Mouse (Mus musculus) G1E (cell line): ENCODE results near the gene Olfr101. TPM values are rescaled to one million over a fixed set of nuclear protein-coding genes. Genes with fewer than 3 reads are reported as not detected.

ENCODE experiments used
- ATAC-seq: 2 replicates; pipeline ENCODE4 v1.8.0; 2016; ENCODE audit warnings: mild to moderate bottlenecking; ENCODE audit not compliant: insufficient number of reproducible peaks, poor library complexity, low FRiP score, severe bottlenecking; ENCODE audit errors: extremely low read depth
- DNase-seq: peaks from one replicate; pipeline ENCODE4 v3.0.0; 2012; ENCODE audit warnings: low spot score
- H3K27me3 ChIP-seq: 2 replicates; pipeline ENCODE4 v1.6.1; 2012; ENCODE audit warnings: mild to moderate bottlenecking, low read length, inconsistent platforms; ENCODE audit not compliant: insufficient read depth
- H3K36me3 ChIP-seq: replicated peaks from 2 replicates; pipeline ENCODE3; 2012; ENCODE audit warnings: mild to moderate bottlenecking, inconsistent platforms
- H3K4me1 ChIP-seq: 2 replicates; pipeline ENCODE4 v1.6.1; 2012; ENCODE audit warnings: low read depth, low read length, inconsistent platforms, mixed read lengths; ENCODE audit not compliant: insufficient read depth
- H3K4me3 ChIP-seq: 2 replicates; pipeline ENCODE4 v1.5.1; 2012; ENCODE audit warnings: low read depth, mild to moderate bottlenecking, inconsistent platforms, low read length, moderate library complexity, mixed read lengths
- H3K9me3 ChIP-seq: replicated peaks from 2 replicates; pipeline ENCODE4 v1.6.1; 2012; ENCODE audit warnings: inconsistent platforms
- CTCF ChIP-seq: IDR thresholded peaks from 2 replicates; pipeline ENCODE4 v1.5.1; 2012; ENCODE audit warnings: low read depth, low read length, inconsistent platforms, mixed read lengths
- GATA1 ChIP-seq: IDR thresholded peaks from 2 replicates; pipeline ENCODE4 v1.6.1; 2012; ENCODE audit warnings: borderline replicate concordance, low read length, inconsistent platforms, mixed read lengths
- GATA2 ChIP-seq: IDR thresholded peaks from 2 replicates; pipeline ENCODE4 v1.6.1; 2012; ENCODE audit warnings: low read depth, low read length, inconsistent platforms, borderline replicate concordance
- POLR2AphosphoS5 ChIP-seq: IDR thresholded peaks from 2 replicates; pipeline ENCODE4 v1.6.1; 2012; ENCODE audit warnings: low read depth, low read length, inconsistent platforms; ENCODE audit not compliant: insufficient replicate concordance
- TAL1 ChIP-seq: conservative IDR thresholded peaks from 2 replicates; pipeline ENCODE4 v1.6.1; 2012; ENCODE audit warnings: low read depth, low read length, inconsistent platforms, mixed read lengths
- polyA plus RNA-seq: library from polyadenylated mRNA; stranded (reverse); fragments of >175 nt; gene quantifications from 2 replicates; pipeline ENCODE4 v1.2.3, GENCODE M21; 2012
- total RNA-seq, 2 experiments: library from RNA; stranded (forward) in 1 of 2; stranded (reverse) in 1 of 2; fragments of 200-1000 nt in 1 of 2; fragments of >200 nt in 1 of 2; fragmentation: Nextera tagmentation in 1 of 2; gene quantifications; 2 replicates each; pipeline ENCODE4 v1.2.3; 2014 to 2017

Olfr101 gene
- total RNA-seq (2014; fragmentation: Nextera tagmentation) (not detected in 2 replicates), total RNA-seq (2017) (0.05 and 0.12 TPM in 2 replicates), polyA plus RNA-seq (not detected in 2 replicates)

- TF ChIP-seq GATA2 (no peak), CTCF (no peak), POLR2AphosphoS5 (no peak), TAL1 (no peak), GATA1 (no peak)
- Histone ChIP-seq H3K4me1 (no peaks in the 10 kb centered on the region), H3K4me3 (no peak within 1 kb of the TSS), H3K9me3 (peaks cover 16% of the 10 kb centered on the region), H3K36me3 (no peaks in the 10 kb centered on the region), H3K27me3 (no peaks in the 10 kb centered on the region)
- ATAC-seq (no peak), DNase-seq (no peak)
These were observed at the start of gene Olfr101 for GRCm38 (mm10) chr17:37304213-37304612. TSS of gene Olfr101 (minus strand) at chr17:37304313.

GRCm38 (mm10) chr17:37339598-37339997, 35.5 kb upstream of the Olfr101 start, which contains the start of gene Olfr103:
TSS of gene Olfr103 (minus strand) at chr17:37339698.
- ATAC-seq = no peak

GRCm38 (mm10) chr17:37316954-37317353, 12.8 kb upstream of the Olfr101 start, which contains the start of gene Olfr102:
TSS of gene Olfr102 (minus strand) at chr17:37317054.
- Histone ChIP-seq H3K9me3 (peaks cover 8% of the 10 kb centered on the region; the same call in 1 of the 2 replicates), H3K27me3 (no peaks in the 10 kb centered on the region), H3K4me1 (no peaks in the 10 kb centered on the region), H3K36me3 (no peaks in the 10 kb centered on the region), H3K4me3 (no peak within 1 kb of the TSS)
- no peak for ATAC-seq
- TF ChIP-seq CTCF = no peak
- TF ChIP-seq TAL1 = no peak
- no peak for TF ChIP-seq POLR2AphosphoS5
- no peak for TF ChIP-seq GATA1
- no peak for TF ChIP-seq GATA2
- DNase-seq = no peak

More at GRCm38 (mm10) chr17:37339598-37339997, 35.5 kb upstream of the Olfr101 start, which contains the start of gene Olfr103:
- DNase-seq = no peak
- H3K9me3 ChIP-seq = no peaks in the 10 kb centered on the region
- H3K27me3 ChIP-seq = no peaks in the 10 kb centered on the region
- no peak within 1 kb of the TSS for H3K4me3 ChIP-seq
- no peaks in the 10 kb centered on the region for H3K36me3 ChIP-seq
- no peak for TF ChIP-seq GATA2
- TF ChIP-seq TAL1 = no peak
- no peak for TF ChIP-seq POLR2AphosphoS5
- TF ChIP-seq CTCF = no peak
- TF ChIP-seq GATA1 = no peak
- H3K4me1 ChIP-seq = no peaks in the 10 kb centered on the region

- Histone ChIP-seq H3K4me3 (no peak overlapping the region), H3K36me3 (no peaks in the 10 kb centered on the region), H3K4me1 (no peaks in the 10 kb centered on the region), H3K9me3 (peaks cover 16% of the 10 kb centered on the region), H3K27me3 (no peaks in the 10 kb centered on the region)
- ATAC-seq (no peak), DNase-seq (no peak)
- no peak for TF ChIP-seq POLR2AphosphoS5
- TF ChIP-seq GATA1 = no peak
- TF ChIP-seq CTCF = no peak
- TF ChIP-seq TAL1 = no peak
- no peak for TF ChIP-seq GATA2
These were observed 6.1 kb upstream of the Olfr101 start for GRCm38 (mm10) chr17:37310146-37310699.

GRCm38 (mm10) chr17:37308483-37308882, 4.4 kb upstream of the Olfr101 start:
- Histone ChIP-seq H3K9me3 (peaks cover 16% of the 10 kb centered on the region), H3K36me3 (no peaks in the 10 kb centered on the region), H3K4me3 (no peak overlapping the region), H3K4me1 (no peaks in the 10 kb centered on the region), H3K27me3 (no peaks in the 10 kb centered on the region)
- ATAC-seq = no peak
- DNase-seq = no peak
- TF ChIP-seq CTCF (no peak), GATA2 (no peak)

- Histone ChIP-seq H3K36me3 (no peaks in the 10 kb centered on the region), H3K9me3 (no peaks in the 10 kb centered on the region), H3K4me3 (no peak within 1 kb of the TSS), H3K27me3 (no peaks in the 10 kb centered on the region), H3K4me1 (no peaks in the 10 kb centered on the region)
- DNase-seq = no peak
- no peak for TF ChIP-seq CTCF
- no peak for TF ChIP-seq POLR2AphosphoS5
- no peak for TF ChIP-seq GATA2
- TF ChIP-seq TAL1 = no peak
- no peak for TF ChIP-seq GATA1
- ATAC-seq = no peak
These were observed 20.8 kb downstream of the Olfr101 start, which contains the start of gene Olfr99 for GRCm38 (mm10) chr17:37283360-37283759. TSS of gene Olfr99 (minus strand) at chr17:37283460.

GRCm38 (mm10) chr17:37280331-37280730, 23.8 kb downstream of the Olfr101 start:
- H3K36me3 ChIP-seq = no peaks in the 10 kb centered on the region
- DNase-seq = no peak
- TF ChIP-seq CTCF (no peak), POLR2AphosphoS5 (no peak), TAL1 (no peak), GATA1 (no peak), GATA2 (no peak)
- no peaks in the 10 kb centered on the region for H3K9me3 ChIP-seq
- no peak overlapping the region for H3K4me3 ChIP-seq
- ATAC-seq = no peak
- H3K4me1 ChIP-seq = no peaks in the 10 kb centered on the region
- no peaks in the 10 kb centered on the region for H3K27me3 ChIP-seq
